Mouse (Mus musculus) spleen, adult 2 months (tissue): ENCODE results near the gene Socs4. TPM values are rescaled to one million over a fixed set of nuclear protein-coding genes. Genes with fewer than 3 reads are reported as not detected.

ENCODE experiments used
- DNase-seq, 2 experiments: peaks; one replicate each; pipeline versions ENCODE4 v3.0.0 to v3.0.0-alpha.2; 2012 to 2021; ENCODE audit warnings: low spot score in 2 of 2, low read depth in 1 of 2
- H3K27ac ChIP-seq: fragments of 200-500 bp; 2 replicates; pipeline ENCODE4 v1.5.1; 2012; ENCODE audit warnings: low read length, inconsistent platforms; ENCODE audit not compliant: insufficient read depth
- H3K27me3 ChIP-seq: fragments of 200-500 bp; 2 replicates; pipeline ENCODE4 v1.6.1; 2012; ENCODE audit warnings: mild to moderate bottlenecking, moderate library complexity, low read length, inconsistent platforms; ENCODE audit not compliant: control insufficient read depth, insufficient read depth
- H3K36me3 ChIP-seq: fragments of 200-500 bp; 2 replicates; pipeline ENCODE4 v1.6.1; 2012; ENCODE audit warnings: mild to moderate bottlenecking, low read length, inconsistent platforms; ENCODE audit not compliant: control insufficient read depth, insufficient read depth
- H3K4me1 ChIP-seq: fragments of 200-500 bp; 2 replicates; pipeline ENCODE4 v1.6.1; 2011; ENCODE audit warnings: inconsistent platforms; ENCODE audit not compliant: control insufficient read depth, insufficient read depth, insufficient read length
- H3K4me3 ChIP-seq: fragments of 200-500 bp; 2 replicates; pipeline ENCODE4 v1.5.1; 2011; ENCODE audit warnings: mild to moderate bottlenecking, inconsistent platforms; ENCODE audit not compliant: insufficient read depth, insufficient read length; ENCODE audit errors: extremely low read depth
- CTCF ChIP-seq: fragments of 200-500 bp; IDR thresholded peaks from 2 replicates; pipeline ENCODE4 v1.5.1; 2011; ENCODE audit warnings: mild to moderate bottlenecking, inconsistent platforms; ENCODE audit not compliant: insufficient read depth, insufficient read length, insufficient replicate concordance; ENCODE audit errors: extremely low read depth
- POLR2A ChIP-seq: fragments of 200-500 bp; IDR thresholded peaks from 2 replicates; pipeline ENCODE4 v1.6.1; 2011; ENCODE audit warnings: low read depth, low read length, inconsistent platforms
- WGBS: fragments of 180-500 bp; shearing (Covaris S2); methylation state at CpG from one replicate; pipeline ENCODE4 v1.1.7; 2018; 5-methylcytosine and 5-hydroxymethylcytosine counted together
- polyA plus RNA-seq: library from polyadenylated mRNA; depleted of rRNA; stranded (reverse); fragments of >200 nt; gene quantifications from 2 replicates; pipeline ENCODE4 v1.2.3, GENCODE M21; 2012

Gene Socs4
- polyA plus RNA-seq, 1 experiment, result 2.4 TPM

DNA sequence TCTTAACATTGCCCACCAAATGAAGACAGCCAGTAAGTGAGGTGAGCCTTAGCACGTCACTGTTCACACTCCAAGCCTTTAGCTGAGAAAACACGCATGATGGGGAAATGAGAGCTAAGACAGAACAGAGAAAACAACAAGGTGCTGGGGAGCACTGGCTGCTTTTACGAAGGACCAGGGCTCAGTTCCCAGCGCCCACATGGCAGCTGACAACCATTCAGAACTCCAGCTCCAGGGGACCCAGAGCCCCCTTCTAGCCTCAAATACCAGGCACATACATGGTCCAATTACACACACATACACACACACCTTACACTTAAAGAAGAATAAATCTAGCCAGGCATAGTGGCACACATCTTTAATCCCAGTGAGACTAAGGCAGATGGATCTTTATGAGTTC is 7.7 kb upstream of the Socs4 start:
- peaks cover 16% of the 10 kb centered on the region for H3K36me3 ChIP-seq
- H3K27me3 ChIP-seq, result no peaks in the 10 kb centered on the region
- WGBS, result 96% methylated on average over 4 of the region's 4 CpGs
- H3K27ac ChIP-seq, result no peak overlapping the region
- H3K4me3 ChIP-seq, result no peak overlapping the region
- no peaks in the 10 kb centered on the region for H3K4me1 ChIP-seq
- no peak for DNase-seq
- no peak for TF ChIP-seq CTCF

DNA sequence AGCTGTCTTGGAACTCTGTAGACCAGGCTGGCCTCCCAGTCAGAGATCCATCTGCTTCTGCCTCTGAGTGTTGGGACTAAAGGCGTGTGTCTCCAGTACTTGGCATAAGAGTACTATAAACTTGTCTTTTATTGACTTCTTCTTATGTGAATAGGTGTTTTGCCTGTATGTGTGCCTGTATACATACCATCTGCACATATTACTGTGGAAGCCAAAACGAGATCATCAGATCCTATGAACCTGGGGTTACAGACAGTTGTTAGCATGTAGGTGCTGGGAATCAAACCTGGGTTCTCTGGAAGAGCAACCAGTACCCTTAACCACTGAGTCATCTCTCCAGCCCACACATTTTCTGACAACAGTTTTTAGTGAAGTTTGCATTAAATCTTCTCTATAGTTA is 7.0 kb upstream of the Socs4 start:
- 99% methylated on average over 2 of the region's 2 CpGs for WGBS
- H3K36me3 ChIP-seq, result peaks cover 16% of the 10 kb centered on the region
- no peaks in the 10 kb centered on the region for H3K27me3 ChIP-seq
- TF ChIP-seq CTCF (no peak), POLR2A (no peak)
- no peak for DNase-seq
- H3K4me1 ChIP-seq, result no peaks in the 10 kb centered on the region
- no peak overlapping the region for H3K4me3 ChIP-seq
- H3K27ac ChIP-seq, result no peak overlapping the region

DNA sequence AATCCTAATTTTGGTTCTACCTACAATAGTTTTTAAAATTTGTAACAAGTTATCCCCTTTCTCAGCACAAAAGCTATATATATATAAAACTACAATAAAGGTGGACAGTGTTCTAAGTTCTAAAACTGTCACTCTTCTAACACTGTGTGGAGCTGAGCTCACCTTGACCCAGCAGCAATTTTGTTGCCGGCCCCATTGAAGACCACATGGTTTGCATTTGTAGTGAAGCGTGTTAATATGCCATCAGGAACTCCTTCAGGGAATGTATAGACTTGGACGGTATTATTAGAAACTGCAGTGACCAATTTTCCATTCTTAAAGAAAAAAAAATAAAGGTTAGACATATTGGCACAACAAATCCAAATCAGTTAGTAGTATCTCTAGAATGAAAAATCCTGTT is 3.0 kb upstream of the Socs4 start:
- no peak overlapping the region for H3K27ac ChIP-seq
- TF ChIP-seq CTCF (no peak), POLR2A (no peak)
- WGBS, result 94% methylated on average over 3 of the region's 3 CpGs
- H3K27me3 ChIP-seq, result no peaks in the 10 kb centered on the region
- H3K36me3 ChIP-seq, result peaks cover 12% of the 10 kb centered on the region
- no peak overlapping the region for H3K4me3 ChIP-seq
- no peaks in the 10 kb centered on the region for H3K4me1 ChIP-seq
- no peak for DNase-seq

DNA sequence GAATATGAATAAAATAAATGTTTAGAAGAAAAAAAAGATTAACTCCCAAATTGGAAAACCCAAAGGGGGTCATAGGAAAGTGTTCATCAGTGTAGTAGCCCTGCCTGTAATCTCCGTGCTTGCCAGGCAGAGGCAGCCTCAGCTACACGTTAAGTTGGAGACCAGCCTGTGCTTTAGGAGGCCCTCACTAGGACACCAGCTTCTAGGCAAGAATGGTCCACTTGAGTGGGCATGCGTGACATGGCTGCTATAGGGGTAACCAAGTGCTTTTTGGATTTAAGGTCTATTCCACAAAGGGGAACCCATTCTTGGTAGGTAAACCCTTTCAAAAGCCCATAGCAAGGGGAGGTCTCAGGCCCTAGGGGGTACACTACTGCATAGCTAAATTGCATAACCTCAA is 1.3 kb upstream of the Socs4 start:
- 31% methylated on average over 3 of the region's 3 CpGs for WGBS
- Histone ChIP-seq H3K4me3 (0 out of 2 replicates have a peak overlapping the region, but pooled peaks have one; percentile 0), H3K36me3 (peaks cover 6% of the 10 kb centered on the region; the same call in 1 of the 2 replicates), H3K4me1 (no peaks in the 10 kb centered on the region), H3K27me3 (no peaks in the 10 kb centered on the region), H3K27ac (no peak overlapping the region)
- DNase-seq, result no peak
- TF ChIP-seq POLR2A, result no peak
- no peak for TF ChIP-seq CTCF

DNA sequence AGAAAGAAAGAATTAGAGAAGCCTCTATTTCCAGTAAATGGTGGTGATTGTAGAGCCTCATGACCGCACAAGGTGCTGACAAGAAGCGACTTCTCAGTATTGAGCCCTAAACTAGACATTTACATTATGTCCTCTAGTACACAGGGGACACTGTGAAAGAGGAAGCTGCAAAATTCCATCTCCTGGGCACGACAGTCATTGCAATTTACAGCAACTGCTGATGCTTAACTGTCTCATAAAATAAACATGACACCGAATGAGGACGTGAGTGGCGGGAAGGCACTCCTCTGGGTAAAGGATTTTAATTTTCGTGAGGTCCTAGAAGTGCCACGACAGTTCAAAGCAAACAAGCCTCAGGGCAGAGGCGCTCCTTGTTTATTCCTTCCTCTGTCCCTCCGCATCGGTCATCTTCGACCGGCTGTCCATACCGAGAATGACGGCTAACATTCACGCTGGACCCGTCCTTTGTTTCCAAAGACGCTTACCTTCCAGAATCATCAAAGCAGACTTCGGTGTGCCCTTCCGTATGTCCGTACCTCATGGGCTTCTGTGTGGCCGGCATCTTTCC is 611 bp upstream of the Socs4 start:
- Histone ChIP-seq H3K27me3 (no peaks in the 10 kb centered on the region), H3K27ac (peak overlapping the region; percentile 84), H3K4me1 (no peaks in the 10 kb centered on the region), H3K36me3 (peaks cover 6% of the 10 kb centered on the region; the same call in 1 of the 2 replicates), H3K4me3 (peak overlapping the region; percentile 100)
- under 1% methylated on average over 22 of the region's 22 CpGs for WGBS
- TF ChIP-seq CTCF (no peak), POLR2A (no peak)
- peak; percentile 6 to 35 for DNase-seq

DNA sequence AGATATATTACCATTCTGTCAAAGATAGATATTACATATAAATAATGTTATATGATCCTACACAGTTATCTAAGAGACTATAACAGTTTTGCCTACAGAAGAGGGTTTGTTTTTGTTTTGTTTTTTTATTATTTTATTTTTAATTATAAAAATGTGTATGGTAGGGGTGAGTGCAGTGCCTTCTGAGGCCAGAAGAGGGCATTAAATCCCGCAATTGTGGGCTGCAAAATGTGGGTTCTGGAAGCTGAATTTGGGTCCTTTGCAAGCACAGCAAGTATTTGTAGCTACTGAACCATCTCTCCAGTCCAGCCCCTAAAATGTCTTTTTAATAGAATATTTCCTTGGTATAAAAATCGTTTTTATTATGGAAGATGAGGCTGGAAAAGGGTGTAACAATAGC is 2.3 kb downstream of the Socs4 start:
- WGBS, result 91% methylated on average over 2 of the region's 2 CpGs
- DNase-seq, result no peak

DNA sequence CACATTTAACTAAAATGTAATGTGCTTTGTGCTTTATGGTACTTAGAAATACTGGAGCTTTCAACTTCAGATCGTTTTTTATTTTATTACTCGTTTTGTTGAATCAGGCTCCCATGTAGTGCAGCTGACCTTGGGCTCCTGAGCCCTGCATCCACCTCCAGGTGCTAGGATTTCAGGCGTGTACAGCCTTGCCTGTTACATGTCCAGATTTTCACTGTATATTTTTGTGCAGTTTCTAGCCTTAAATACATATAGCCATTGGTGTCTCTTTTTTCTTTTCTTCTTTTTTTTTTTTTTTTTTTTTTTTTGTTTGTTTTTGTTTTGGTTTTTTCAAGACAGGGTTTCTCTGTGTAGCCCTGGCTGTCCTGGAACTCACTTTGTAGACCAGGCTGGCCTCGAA is 4.8 kb downstream of the Socs4 start:
- 94% methylated on average over 4 of the region's 4 CpGs for WGBS
- no peaks in the 10 kb centered on the region for H3K27me3 ChIP-seq

More for the DNA sequence above, 2.3 kb downstream of the Socs4 start:
- Histone ChIP-seq H3K4me1 (no peaks in the 10 kb centered on the region), H3K27ac (no peak overlapping the region), H3K4me3 (no peak overlapping the region), H3K36me3 (no peaks in the 10 kb centered on the region), H3K27me3 (no peaks in the 10 kb centered on the region)
- no peak for TF ChIP-seq POLR2A
- TF ChIP-seq CTCF, result no peak

More for the DNA sequence above, 4.8 kb downstream of the Socs4 start:
- TF ChIP-seq POLR2A (no peak), CTCF (no peak)
- Histone ChIP-seq H3K36me3 (no peaks in the 10 kb centered on the region), H3K27ac (no peak overlapping the region), H3K4me3 (no peak overlapping the region), H3K4me1 (peaks cover 3% of the 10 kb centered on the region; the same call in 1 of the 2 replicates)
- DNase-seq, result no peak
